Mouse (Mus musculus) MEL (cell line): Measurements from ENCODE around the gene Psmc3ip. TPM values are rescaled to one million over a fixed set of nuclear protein-coding genes. Genes with fewer than 3 reads are reported as not detected.
A peak's percentile ranks its signal among the peaks of the same experiment; 100 is the strongest.

Experiments
- DNase-seq: peaks from one replicate; pipeline ENCODE4 v3.0.0; 2011; ENCODE audit warnings: low read depth, low spot score
- H3K27ac ChIP-seq: 2 replicates; pipeline ENCODE4 v1.5.1; 2012; ENCODE audit warnings: low read depth, mild to moderate bottlenecking, control low read depth, low read length, moderate library complexity; ENCODE audit not compliant: control insufficient read depth
- H3K27me3 ChIP-seq, 2 experiments: fragments of 150-350 bp in 1 of 2; sonication (generic) in 1 of 2; 2 replicates each; pipeline ENCODE4 v1.6.1; 2012; ENCODE audit warnings: low read length in 2 of 2, mild to moderate bottlenecking in 2 of 2, improper control_type of control experiment in 1 of 2, moderate library complexity in 1 of 2; ENCODE audit not compliant: insufficient read depth in 2 of 2, control insufficient read depth in 1 of 2
- H3K36me3 ChIP-seq, 2 experiments: 2 replicates each; pipeline ENCODE4 v1.6.1; 2012 to 2014; ENCODE audit warnings: low read length in 2 of 2, improper control_type of control experiment in 1 of 2, inconsistent platforms in 1 of 2, mild to moderate bottlenecking in 1 of 2; ENCODE audit not compliant: insufficient read depth in 2 of 2, control insufficient read depth in 1 of 2
- H3K4me1 ChIP-seq, 2 experiments: fragments of 150-350 bp in 1 of 2; sonication (generic) in 1 of 2; 2 replicates each; pipeline ENCODE4 v1.6.1; 2012; ENCODE audit warnings: low read length in 2 of 2, improper control_type of control experiment in 1 of 2, mild to moderate bottlenecking in 1 of 2; ENCODE audit not compliant: insufficient read depth in 2 of 2, control insufficient read depth in 1 of 2
- H3K4me3 ChIP-seq, 2 experiments: fragments of 150-350 bp in 1 of 2; sonication (generic) in 1 of 2; 2 replicates each; pipeline ENCODE4 v1.5.1; 2012; ENCODE audit warnings: low read depth in 2 of 2, low read length in 2 of 2, mild to moderate bottlenecking in 2 of 2, moderate library complexity in 2 of 2, control low read depth in 1 of 2, improper control_type of control experiment in 1 of 2; ENCODE audit not compliant: control insufficient read depth in 1 of 2, insufficient read depth in 1 of 2
- H3K79me2 ChIP-seq: 2 replicates; pipeline ENCODE4 v1.6.1; 2012; ENCODE audit warnings: mild to moderate bottlenecking, low read length, moderate library complexity; ENCODE audit not compliant: control insufficient read depth, poor library complexity, insufficient read depth
- H3K9ac ChIP-seq: 2 replicates; pipeline ENCODE4 v1.6.1; 2012; ENCODE audit warnings: low read depth, mild to moderate bottlenecking, control low read depth, low read length, moderate library complexity; ENCODE audit not compliant: control insufficient read depth, poor library complexity, severe bottlenecking
- H3K9me3 ChIP-seq: fragments of 150-350 bp; sonication (generic); replicated peaks from 2 replicates; pipeline ENCODE4 v1.6.1; 2012; ENCODE audit warnings: mild to moderate bottlenecking, low read length, improper control_type of control experiment, moderate library complexity; ENCODE audit not compliant: insufficient read depth
- BHLHE40 ChIP-seq: IDR thresholded peaks from 2 replicates; pipeline ENCODE4 v1.6.1; 2012; ENCODE audit warnings: low read depth, mild to moderate bottlenecking, inconsistent platforms, low read length, improper control_type of control experiment, borderline replicate concordance
- CHD2 ChIP-seq: IDR thresholded peaks from 2 replicates; pipeline ENCODE4 v1.6.1; 2011; ENCODE audit warnings: low read length, improper control_type of control experiment
- ELF1 ChIP-seq: IDR thresholded peaks from 2 replicates; pipeline ENCODE4 v1.6.1; 2014; ENCODE audit warnings: low read depth, mild to moderate bottlenecking, inconsistent platforms, low read length, improper control_type of control experiment, moderate library complexity
- GATA1 ChIP-seq: IDR thresholded peaks from 2 replicates; pipeline ENCODE4 v1.6.1; 2011; ENCODE audit warnings: low read depth, low read length, improper control_type of control experiment
- HCFC1 ChIP-seq: IDR thresholded peaks from 2 replicates; pipeline ENCODE4 v1.6.1; 2012; ENCODE audit warnings: low read depth, mild to moderate bottlenecking, inconsistent platforms, low read length, improper control_type of control experiment, moderate library complexity
- MAFK ChIP-seq: IDR thresholded peaks from 2 replicates; pipeline ENCODE4 v1.6.1; 2011; ENCODE audit warnings: low read depth, mild to moderate bottlenecking, low read length, improper control_type of control experiment, borderline replicate concordance
- MAX ChIP-seq: IDR thresholded peaks from 2 replicates; pipeline ENCODE4 v1.6.1; 2011; ENCODE audit warnings: low read length, improper control_type of control experiment
- MAZ ChIP-seq: IDR thresholded peaks from 2 replicates; pipeline ENCODE4 v1.6.1; 2012; ENCODE audit warnings: low read depth, mild to moderate bottlenecking, inconsistent platforms, low read length, improper control_type of control experiment
- MXI1 ChIP-seq: IDR thresholded peaks from 2 replicates; pipeline ENCODE4 v1.6.1; 2011; ENCODE audit warnings: mild to moderate bottlenecking, low read depth, low read length, improper control_type of control experiment
- MYB ChIP-seq: IDR thresholded peaks from 2 replicates; pipeline ENCODE4 v1.6.1; 2011; ENCODE audit warnings: mild to moderate bottlenecking, low read depth, low read length, improper control_type of control experiment
- MYC ChIP-seq: IDR thresholded peaks from 2 replicates; pipeline ENCODE4 v1.6.1; 2011; ENCODE audit warnings: low read depth, mild to moderate bottlenecking, low read length, improper control_type of control experiment, moderate library complexity
- NELFE ChIP-seq: IDR thresholded peaks from 2 replicates; pipeline ENCODE4 v1.6.1; 2011; ENCODE audit warnings: low read depth, low read length, improper control_type of control experiment
- RCOR1 ChIP-seq: IDR thresholded peaks from 2 replicates; pipeline ENCODE4 v1.6.1; 2012; ENCODE audit warnings: low read depth, mild to moderate bottlenecking, inconsistent platforms, low read length, improper control_type of control experiment
- SIN3A ChIP-seq: IDR thresholded peaks from 2 replicates; pipeline ENCODE4 v1.6.1; 2012; ENCODE audit warnings: low read length, improper control_type of control experiment, inconsistent platforms
- TBP ChIP-seq: IDR thresholded peaks from 2 replicates; pipeline ENCODE4 v1.8.0; 2011; ENCODE audit warnings: low read depth, low read length, improper control_type of control experiment
- USF1 ChIP-seq: IDR thresholded peaks from 2 replicates; pipeline ENCODE4 v1.6.1; 2014; ENCODE audit warnings: low read depth, mild to moderate bottlenecking, inconsistent platforms, low read length, improper control_type of control experiment, moderate library complexity
- USF2 ChIP-seq, 2 experiments: IDR thresholded peaks; 2 replicates each; pipeline ENCODE4 v1.6.1; 2011 to 2012; ENCODE audit warnings: improper control_type of control experiment in 2 of 2, low read length in 2 of 2, borderline replicate concordance in 1 of 2, inconsistent platforms in 1 of 2, low read depth in 1 of 2, mild to moderate bottlenecking in 1 of 2; ENCODE audit not compliant: insufficient read depth in 1 of 2
- ZC3H11A ChIP-seq: IDR thresholded peaks from 2 replicates; pipeline ENCODE4 v1.6.1; 2012; ENCODE audit warnings: low read depth, mild to moderate bottlenecking, inconsistent platforms, low read length, improper control_type of control experiment
- ZNF384 ChIP-seq: IDR thresholded peaks from 2 replicates; pipeline ENCODE4 v1.6.1; 2012; ENCODE audit warnings: low read depth, mild to moderate bottlenecking, inconsistent platforms, low read length, improper control_type of control experiment
- polyA plus RNA-seq, 2 experiments: library from polyadenylated mRNA; stranded (reverse) in 1 of 2; unstranded in 1 of 2; fragments of >175 nt in 1 of 2; fragments of >200 nt in 1 of 2; gene quantifications; 2 replicates each; pipeline versions ENCODE4 v1.2.1 to v1.2.4; 2012; ENCODE audit warnings: low replicate concordance in 2 of 2, low read depth in 1 of 2; ENCODE audit not compliant: insufficient read length in 2 of 2, insufficient read depth in 1 of 2, missing spikeins in 1 of 2
- total RNA-seq: library from RNA; depleted of rRNA; stranded (reverse); fragments of 300-350 nt; gene quantifications from 2 replicates; pipeline ENCODE4 v1.2.3, GENCODE M21; 2012

Gene Psmc3ip
- total and polyA plus RNA-seq, 3 experiments = 8.2 to 14.5 TPM; not detected in 1

DNA sequence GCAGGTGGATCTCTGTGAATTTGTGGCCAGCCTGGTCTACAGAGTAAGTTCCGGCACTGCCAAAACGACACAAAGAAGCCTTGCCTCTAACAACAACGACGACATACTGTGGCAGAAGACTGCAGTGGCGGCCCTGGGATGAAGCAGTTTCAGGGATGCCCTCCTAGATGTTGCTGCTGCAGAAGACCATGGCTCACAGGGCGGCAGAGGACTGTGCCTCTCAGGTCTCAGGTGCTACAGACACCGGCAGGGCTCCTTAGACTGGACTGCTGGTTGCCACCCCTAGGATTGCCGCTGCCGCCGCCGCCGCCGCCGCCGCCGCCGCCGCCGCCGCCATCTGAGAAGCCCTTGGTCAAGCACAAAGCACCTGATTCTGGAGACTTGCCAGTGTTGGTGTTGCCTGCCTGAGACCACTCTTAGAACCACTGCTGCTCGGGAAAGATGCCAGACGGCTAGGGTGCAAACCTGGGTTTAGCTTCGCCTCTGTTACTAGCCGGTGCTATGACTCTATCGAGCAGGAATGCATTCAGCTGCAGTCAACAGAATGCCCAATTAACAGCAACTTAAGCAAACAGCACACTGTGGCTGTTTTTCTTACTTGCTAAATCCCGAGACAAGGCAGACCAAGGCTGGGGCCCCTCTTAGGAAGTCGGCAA, 45.1 kb upstream of the Psmc3ip start:
- H3K27me3 ChIP-seq = peaks cover 0 to 6% of the 10 kb centered on the region in 2 experiments; a peak in 2 of 4 replicates
- H3K9ac ChIP-seq = no peak overlapping the region
- peaks cover 0 to 19% of the 10 kb centered on the region in 2 experiments; a peak in 1 of 4 replicates for H3K4me1 ChIP-seq
- no peak overlapping the region for H3K4me3 ChIP-seq
- no peak for DNase-seq
- H3K27ac ChIP-seq = no peak overlapping the region
- TF ChIP-seq TBP = no peak
- no peak for TF ChIP-seq HCFC1
- TF ChIP-seq GATA1 = no peak
- no peak for TF ChIP-seq MXI1
- no peak for TF ChIP-seq BHLHE40
- TF ChIP-seq MAX = no peak
- TF ChIP-seq MAFK = no peak
- TF ChIP-seq USF1 = no peak
- TF ChIP-seq SIN3A = no peak
- no peak for TF ChIP-seq RCOR1
- TF ChIP-seq MYB = no peak
- no peak for TF ChIP-seq ZC3H11A
- no peak for TF ChIP-seq ZNF384
- no peak for TF ChIP-seq NELFE
- no peak for TF ChIP-seq MAZ
- no peak for TF ChIP-seq CHD2
- TF ChIP-seq USF2 (IDR thresholded peaks at IDR 0.05; ENCODE audit: borderline replicate concordance in 1 of 2, insufficient read depth in 1 of 2, low read depth in 1 of 2, low read length in 2 of 2) = no peak
- no peaks in the 10 kb centered on the region for H3K79me2 ChIP-seq
- no peaks in the 10 kb centered on the region for H3K9me3 ChIP-seq
- H3K36me3 ChIP-seq = no peaks in the 10 kb centered on the region

DNA sequence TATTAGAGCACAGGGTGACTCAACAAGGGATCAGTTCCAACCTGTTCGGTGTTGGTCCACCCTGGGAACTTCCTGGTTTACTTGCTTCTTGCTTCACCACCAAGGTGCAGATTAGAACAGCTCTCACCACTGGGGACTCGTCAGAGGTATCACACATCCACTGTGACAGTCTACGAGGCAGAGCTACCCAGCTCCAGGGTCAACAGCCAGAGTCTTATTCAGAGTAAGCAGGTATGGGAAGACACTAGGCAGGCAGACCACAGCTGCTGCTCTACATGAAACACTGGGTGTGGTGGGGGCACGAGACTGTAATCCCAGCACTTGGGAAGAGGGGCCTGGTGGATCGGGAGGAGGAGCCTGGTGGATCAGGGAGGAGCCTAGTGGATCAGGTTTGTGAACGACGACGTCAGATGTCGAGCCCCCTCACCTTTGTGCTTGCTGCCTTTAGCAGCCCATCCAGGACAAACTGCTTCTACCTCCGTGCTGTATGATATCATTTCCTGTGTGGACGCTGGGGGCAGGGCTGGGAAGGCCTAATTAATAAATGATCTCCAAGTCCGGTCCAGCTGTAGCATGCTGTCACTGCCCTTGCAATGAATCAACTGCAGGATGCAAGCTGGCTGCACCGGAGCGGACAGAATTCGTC, 43.4 kb upstream of the Psmc3ip start:
- Histone ChIP-seq H3K4me1 (peaks cover 0 to 15% of the 10 kb centered on the region in 2 experiments; a peak in 1 of 4 replicates), H3K36me3 (no peaks in the 10 kb centered on the region), H3K9me3 (no peaks in the 10 kb centered on the region), H3K4me3 (peak overlapping the region; percentile 46 to 68), H3K27me3 (peaks cover 0 to 6% of the 10 kb centered on the region in 2 experiments; a peak in 2 of 4 replicates), H3K27ac (no peak overlapping the region), H3K79me2 (no peaks in the 10 kb centered on the region), H3K9ac (peak overlapping the region; percentile 35)
- TF ChIP-seq ELF1 = peak; percentile 61; the same call in 1 of the 2 replicates
- TF ChIP-seq MYC = no peak
- peak; percentile 65 for DNase-seq
